Mouse (Mus musculus): ENCODE data around the gene Etfrf1. TPM values are rescaled to one million over a fixed set of nuclear protein-coding genes. Genes with fewer than 3 reads are reported as not detected.

Gene Etfrf1
- polyA plus RNA-seq, 1 experiment from 2014 or later: 23.9 TPM

- no peak overlapping the region for H3K9ac ChIP-seq
- ATAC-seq (ENCODE audit: insufficient read depth): no peak
- no peaks in the 10 kb centered on the region for H3K27me3 ChIP-seq (ENCODE audit: insufficient read depth, low read length)
- WGBS: 85% methylated on average over 3 of the region's 3 CpGs
- no peak for TF ChIP-seq CTCF (IDR thresholded peaks at IDR 0.05; ENCODE audit: low read depth)
- no peaks in the 10 kb centered on the region for H3K9me3 ChIP-seq (ENCODE audit: low read depth, low read length)
- H3K27ac ChIP-seq (ENCODE audit: low read depth): no peak overlapping the region
- no peaks in the 10 kb centered on the region for H3K4me1 ChIP-seq (ENCODE audit: insufficient read depth)
- DNase-seq: no peak
- peaks cover 46% of the 10 kb centered on the region for H3K36me3 ChIP-seq (ENCODE audit: insufficient read depth)
- no peak overlapping the region for H3K4me3 ChIP-seq (ENCODE audit: low read depth, low read length)
- no peak overlapping the region for H3K4me2 ChIP-seq
Measured at GRCm38 (mm10) chr6:145226296-145226695, 15.4 kb downstream of the Etfrf1 start.

- Histone ChIP-seq H3K27me3 (ENCODE audit: insufficient read depth, low read length) (no peaks in the 10 kb centered on the region), H3K36me3 (ENCODE audit: insufficient read depth) (peaks cover 42% of the 10 kb centered on the region), H3K9ac (no peak overlapping the region), H3K9me3 (ENCODE audit: low read depth, low read length) (no peaks in the 10 kb centered on the region), H3K27ac (ENCODE audit: low read depth) (no peak overlapping the region), H3K4me2 (no peak overlapping the region), H3K4me3 (ENCODE audit: low read depth, low read length) (no peak overlapping the region), H3K4me1 (ENCODE audit: insufficient read depth) (no peaks in the 10 kb centered on the region)
- DNase-seq (no peak), ATAC-seq (ENCODE audit: insufficient read depth) (no peak)
- TF ChIP-seq CTCF (IDR thresholded peaks at IDR 0.05; ENCODE audit: low read depth): no peak
- 71% methylated on average over 1 of the region's 1 CpGs for WGBS
Measured at GRCm38 (mm10) chr6:145234391-145234790, 23.5 kb downstream of the Etfrf1 start.

- 89% methylated on average over 6 of the region's 6 CpGs for WGBS
- Histone ChIP-seq H3K4me2 (no peak overlapping the region), H3K27me3 (ENCODE audit: insufficient read depth, low read length) (no peaks in the 10 kb centered on the region), H3K4me1 (ENCODE audit: insufficient read depth) (no peaks in the 10 kb centered on the region), H3K4me3 (ENCODE audit: low read depth, low read length) (no peak overlapping the region), H3K36me3 (ENCODE audit: insufficient read depth) (peaks cover 42% of the 10 kb centered on the region), H3K9me3 (ENCODE audit: low read depth, low read length) (no peaks in the 10 kb centered on the region), H3K9ac (no peak overlapping the region), H3K27ac (ENCODE audit: low read depth) (no peak overlapping the region)
- no peak for ATAC-seq (ENCODE audit: insufficient read depth)
- no peak for DNase-seq
- no peak for TF ChIP-seq CTCF (IDR thresholded peaks at IDR 0.05; ENCODE audit: low read depth)
Measured at GRCm38 (mm10) chr6:145235367-145235766, 24.4 kb downstream of the Etfrf1 start.

- no peaks in the 10 kb centered on the region for H3K9me3 ChIP-seq (ENCODE audit: low read depth, low read length)
- peaks cover 43% of the 10 kb centered on the region for H3K36me3 ChIP-seq (ENCODE audit: insufficient read depth)
- H3K27me3 ChIP-seq (ENCODE audit: insufficient read depth, low read length): no peaks in the 10 kb centered on the region
- DNase-seq: no peak
- no peak for ATAC-seq (ENCODE audit: insufficient read depth)
- no peak overlapping the region for H3K27ac ChIP-seq (ENCODE audit: low read depth)
- no peaks in the 10 kb centered on the region for H3K4me1 ChIP-seq (ENCODE audit: insufficient read depth)
- H3K4me3 ChIP-seq (ENCODE audit: low read depth, low read length): no peak overlapping the region
- no peak overlapping the region for H3K9ac ChIP-seq
- TF ChIP-seq CTCF (IDR thresholded peaks at IDR 0.05; ENCODE audit: low read depth): no peak
- 70% methylated on average over 4 of the region's 4 CpGs for WGBS
- H3K4me2 ChIP-seq: no peak overlapping the region
Measured at GRCm38 (mm10) chr6:145237148-145237547, 26.2 kb downstream of the Etfrf1 start.

GRCm38 (mm10) chr6:145240285-145240684, 29.4 kb downstream of the Etfrf1 start:
- Histone ChIP-seq H3K36me3 (ENCODE audit: insufficient read depth) (peaks cover 36% of the 10 kb centered on the region), H3K27me3 (ENCODE audit: insufficient read depth, low read length) (no peaks in the 10 kb centered on the region), H3K9ac (no peak overlapping the region), H3K4me3 (ENCODE audit: low read depth, low read length) (no peak overlapping the region), H3K9me3 (ENCODE audit: low read depth, low read length) (no peaks in the 10 kb centered on the region), H3K4me1 (ENCODE audit: insufficient read depth) (no peaks in the 10 kb centered on the region), H3K27ac (ENCODE audit: low read depth) (no peak overlapping the region), H3K4me2 (no peak overlapping the region)
- DNase-seq: no peak
- ATAC-seq (ENCODE audit: insufficient read depth): no peak
- no peak for TF ChIP-seq CTCF (IDR thresholded peaks at IDR 0.05; ENCODE audit: low read depth)
- WGBS: 75% methylated on average over 6 of the region's 6 CpGs

GRCm38 (mm10) chr6:145242521-145242920, 31.6 kb downstream of the Etfrf1 start:
- Histone ChIP-seq H3K27ac (ENCODE audit: low read depth) (no peak overlapping the region), H3K9ac (no peak overlapping the region), H3K27me3 (ENCODE audit: insufficient read depth, low read length) (no peaks in the 10 kb centered on the region), H3K4me1 (ENCODE audit: insufficient read depth) (no peaks in the 10 kb centered on the region), H3K4me3 (ENCODE audit: low read depth, low read length) (no peak overlapping the region), H3K36me3 (ENCODE audit: insufficient read depth) (peaks cover 48% of the 10 kb centered on the region), H3K4me2 (no peak overlapping the region), H3K9me3 (ENCODE audit: low read depth, low read length) (no peaks in the 10 kb centered on the region)
- DNase-seq (peak; percentile 79), ATAC-seq (ENCODE audit: insufficient read depth) (no peak)
- WGBS: 29% methylated on average over 1 of the region's 1 CpGs
- peak; percentile 60 for TF ChIP-seq CTCF (IDR thresholded peaks at IDR 0.05; ENCODE audit: low read depth)

GRCm38 (mm10) chr6:145246841-145247240, 35.9 kb downstream of the Etfrf1 start:
- WGBS: 80% methylated on average over 5 of the region's 5 CpGs
- H3K4me2 ChIP-seq: no peak overlapping the region
- H3K9me3 ChIP-seq (ENCODE audit: low read depth, low read length): no peaks in the 10 kb centered on the region
- no peak overlapping the region for H3K4me3 ChIP-seq (ENCODE audit: low read depth, low read length)
- TF ChIP-seq CTCF (IDR thresholded peaks at IDR 0.05; ENCODE audit: low read depth): no peak
- no peaks in the 10 kb centered on the region for H3K4me1 ChIP-seq (ENCODE audit: insufficient read depth)
- no peak overlapping the region for H3K9ac ChIP-seq
- H3K36me3 ChIP-seq (ENCODE audit: insufficient read depth): peaks cover 23% of the 10 kb centered on the region
- DNase-seq (no peak), ATAC-seq (ENCODE audit: insufficient read depth) (no peak)
- H3K27me3 ChIP-seq (ENCODE audit: insufficient read depth, low read length): no peaks in the 10 kb centered on the region
- H3K27ac ChIP-seq (ENCODE audit: low read depth): no peak overlapping the region

- H3K9ac ChIP-seq: peak overlapping the region; percentile 10; the same call in 1 of the 2 replicates
- H3K9me3 ChIP-seq (ENCODE audit: low read depth, low read length): no peaks in the 10 kb centered on the region
- no peak for TF ChIP-seq CTCF (IDR thresholded peaks at IDR 0.05; ENCODE audit: low read depth)
- H3K36me3 ChIP-seq (ENCODE audit: insufficient read depth): peaks cover 21% of the 10 kb centered on the region
- peak overlapping the region; percentile 95 for H3K4me3 ChIP-seq (ENCODE audit: low read depth, low read length)
- no peaks in the 10 kb centered on the region for H3K27me3 ChIP-seq (ENCODE audit: insufficient read depth, low read length)
- no peak overlapping the region for H3K27ac ChIP-seq (ENCODE audit: low read depth)
- ATAC-seq (ENCODE audit: insufficient read depth): no peak
- H3K4me2 ChIP-seq: peak overlapping the region; percentile 86
- DNase-seq: no peak
- H3K4me1 ChIP-seq (ENCODE audit: insufficient read depth): no peaks in the 10 kb centered on the region
- 56% methylated on average over 3 of the region's 3 CpGs for WGBS
Measured at GRCm38 (mm10) chr6:145247886-145248285, 37.0 kb downstream of the Etfrf1 start.

Measured in lung, embryonic 14.5 days (tissue).